In the genomic region with DNA sequence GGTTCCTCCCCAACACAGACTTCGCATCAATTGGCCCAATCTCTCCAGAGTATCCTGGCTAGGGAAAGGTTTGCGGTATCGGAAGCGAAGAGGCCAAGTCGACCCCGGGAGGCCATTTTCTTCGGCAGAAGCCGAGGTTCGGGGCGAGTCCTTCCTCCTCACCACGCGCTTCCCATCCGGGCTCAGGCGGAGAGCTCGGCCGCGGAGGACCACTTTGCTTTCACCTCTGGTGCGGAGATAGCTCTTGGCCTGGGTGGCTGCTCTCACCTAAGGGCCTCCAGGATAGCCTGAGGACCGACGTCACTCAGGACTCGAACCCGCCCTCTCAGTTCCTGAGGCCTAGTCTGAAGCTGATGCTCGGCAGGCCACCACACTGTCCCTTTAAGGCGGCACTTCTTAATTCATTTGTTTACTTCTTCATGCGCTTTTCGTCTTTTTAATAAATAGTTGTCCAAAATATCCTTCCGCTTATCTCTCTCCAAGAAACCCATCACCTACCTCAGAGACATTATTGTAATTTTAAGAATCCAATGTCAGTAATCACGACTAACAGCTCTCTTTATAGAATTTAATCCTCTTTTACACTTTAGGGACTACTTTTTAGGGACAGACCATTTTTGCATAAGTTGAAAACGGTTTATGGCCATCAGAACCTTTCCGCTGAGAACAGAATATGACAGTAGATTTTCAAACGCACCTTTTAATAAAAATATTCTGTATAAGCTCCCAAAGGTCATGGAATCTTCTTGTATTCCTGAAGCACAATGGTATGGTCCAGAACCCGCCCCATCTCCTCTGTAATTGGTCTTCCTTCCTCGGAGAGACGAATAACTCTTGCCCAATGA, we compare ENCODE assay signal across 8 mouse cellular contexts. TPM values are rescaled to one million over a fixed set of nuclear protein-coding genes. Genes with fewer than 3 reads are reported as not detected.
DNase-seq lines count a peak whose midpoint lies in the region; ATAC-seq and TF ChIP-seq lines count a peak whose summit lies in the region.

No protein-coding gene starts in this region.

- under 1% methylated on average over 34 of the region's 34 CpGs for WGBS in forebrain, embryonic 14.5 days
- WGBS in lung, embryonic 14.5 days, result under 1% methylated on average over 34 of the region's 34 CpGs

- peak; percentile 73 for ATAC-seq in forebrain, embryonic 14.5 days
- peak; percentile 75 for ATAC-seq in lung, embryonic 14.5 days (ENCODE audit: insufficient read depth)

- H3K4me2 ChIP-seq in forebrain, embryonic 14.5 days (ENCODE audit: low read length), result peak overlapping the region; percentile 63
- peak overlapping the region; percentile 96 for H3K4me2 ChIP-seq in lung, embryonic 14.5 days

- H3K4me3 ChIP-seq in forebrain, embryonic 14.5 days (ENCODE audit: low read depth, low read length), result peak overlapping the region; percentile 54
- peak overlapping the region; percentile 68 for H3K4me3 ChIP-seq in lung, embryonic 14.5 days (ENCODE audit: low read depth, low read length)

- TF ChIP-seq CTCF in lung, embryonic 14.5 days (IDR thresholded peaks at IDR 0.05; ENCODE audit: low read depth), result no peak

- DNase-seq in ES-CJ7 (ENCODE audit: low read depth, low spot score), result peak; percentile 92
- DNase-seq in cerebellum, adult 11 months, result peak; percentile 85
- DNase-seq in forebrain, embryonic 14.5 days (ENCODE audit: low spot score), result peak; percentile 94
- peak; percentile 81 to 82 for DNase-seq in heart, postnatal 14 days
- DNase-seq in layer of hippocampus, adult 18-20 months (ENCODE audit: low spot score in 2 of 2), result peak; percentile 80 to 85
- peak; percentile 91 for DNase-seq in lung, embryonic 14.5 days
- DNase-seq in ovary, adult 18-20 months (ENCODE audit: low spot score), result peak; percentile 84
- DNase-seq in thymus, postnatal 0 days (ENCODE audit: low spot score), result peak; percentile 82

- peak overlapping the region; percentile 88 for H3K27ac ChIP-seq in forebrain, embryonic 14.5 days (ENCODE audit: low read depth, low read length)
- peak overlapping the region; percentile 94 for H3K27ac ChIP-seq in lung, embryonic 14.5 days (ENCODE audit: low read depth)

- peak overlapping the region; percentile 73 for H3K9ac ChIP-seq in forebrain, embryonic 14.5 days (ENCODE audit: low read length)
- H3K9ac ChIP-seq in lung, embryonic 14.5 days, result peak overlapping the region; percentile 83

- H3K4me1 ChIP-seq in forebrain, embryonic 14.5 days (ENCODE audit: control insufficient read depth, insufficient read depth, low read length), result peaks cover 29% of the 10 kb centered on the region
- H3K4me1 ChIP-seq in lung, embryonic 14.5 days (ENCODE audit: insufficient read depth), result peaks cover 17% of the 10 kb centered on the region

- intact Hi-C loops in heart, postnatal 14 days (cut with DNase I), result no loop called here

- H3K27me3 ChIP-seq in forebrain, embryonic 14.5 days (replicated peaks; ENCODE audit: control insufficient read depth, insufficient read depth, low read length), result peaks cover 22% of the 10 kb centered on the region
- H3K27me3 ChIP-seq in lung, embryonic 14.5 days (ENCODE audit: insufficient read depth, low read length), result no peaks in the 10 kb centered on the region

- no peaks in the 10 kb centered on the region for H3K36me3 ChIP-seq in forebrain, embryonic 14.5 days (ENCODE audit: control insufficient read depth, insufficient read depth, low read length)
- no peaks in the 10 kb centered on the region; the same call in 1 of the 2 replicates for H3K36me3 ChIP-seq in lung, embryonic 14.5 days (ENCODE audit: insufficient read depth)

- no peaks in the 10 kb centered on the region for H3K9me3 ChIP-seq in forebrain, embryonic 14.5 days (replicated peaks; ENCODE audit: control insufficient read depth, low read length)
- H3K9me3 ChIP-seq in lung, embryonic 14.5 days (ENCODE audit: low read depth, low read length), result no peaks in the 10 kb centered on the region

RNA-seq across cellular contexts. Expression of a gene that starts 0.6 kb away (rescaled TPM):
- 4.8 and 5.4 TPM in 2 replicates for polyA plus RNA-seq in forebrain, embryonic 14.5 days (2014; fragmentation: Nextera tagmentation; extraction: Ambion mirVana)
- total RNA-seq in heart, postnatal 14 days (2021), result 10 to 100 TPM; 18.5 to 20.4 TPM
- total RNA-seq in layer of hippocampus, adult 18-20 months (2021), result 10 to 100 TPM; 53.7 to 57.3 TPM
- polyA plus RNA-seq in lung, embryonic 14.5 days (2014; fragmentation: Nextera tagmentation; extraction: Ambion mirVana), result 5.3 and 5.8 TPM in 2 replicates
- 4.9 and 5.9 TPM in 2 replicates for polyA plus RNA-seq in thymus, postnatal 0 days (2015; fragmentation: Nextera tagmentation; extraction: Ambion mirVana)

RNA-seq across cellular contexts. Expression of a gene that starts 13.9 kb away (rescaled TPM):
- polyA plus RNA-seq in forebrain, embryonic 14.5 days (2014; fragmentation: Nextera tagmentation; extraction: Ambion mirVana), result 10.4 and 11.8 TPM in 2 replicates
- total RNA-seq in heart, postnatal 14 days (2021), result 10 to 100 TPM; 30.5 to 34.5 TPM
- total RNA-seq in layer of hippocampus, adult 18-20 months (2021), result 10 to 100 TPM; 75.1 to 90.2 TPM
- polyA plus RNA-seq in lung, embryonic 14.5 days (2014; fragmentation: Nextera tagmentation; extraction: Ambion mirVana), result 11.0 and 14.4 TPM in 2 replicates
- 22.0 and 23.5 TPM in 2 replicates for polyA plus RNA-seq in thymus, postnatal 0 days (2015; fragmentation: Nextera tagmentation; extraction: Ambion mirVana)

RNA-seq across cellular contexts. Expression of a gene that starts 13.9 kb away (rescaled TPM):
- 1.1 and 1.4 TPM in 2 replicates for polyA plus RNA-seq in forebrain, embryonic 14.5 days (2014; fragmentation: Nextera tagmentation; extraction: Ambion mirVana)
- 10 to 100 TPM; 19.4 to 20.9 TPM for total RNA-seq in heart, postnatal 14 days (2021)
- total RNA-seq in layer of hippocampus, adult 18-20 months (2021), result 10 to 100 TPM; 11.0 TPM
- 1.0 and 2.5 TPM in 2 replicates for polyA plus RNA-seq in lung, embryonic 14.5 days (2014; fragmentation: Nextera tagmentation; extraction: Ambion mirVana)
- 1.2 and 1.3 TPM in 2 replicates for polyA plus RNA-seq in thymus, postnatal 0 days (2015; fragmentation: Nextera tagmentation; extraction: Ambion mirVana)

RNA-seq across cellular contexts. Expression of a gene that starts 16.8 kb away (rescaled TPM):
- polyA plus RNA-seq in forebrain, embryonic 14.5 days (2014; fragmentation: Nextera tagmentation; extraction: Ambion mirVana), result 9.6 and 13.4 TPM in 2 replicates
- 1 to 10 TPM; 1.8 to 3.3 TPM for total RNA-seq in heart, postnatal 14 days (2021)
- total RNA-seq in layer of hippocampus, adult 18-20 months (2021), result 10 to 100 TPM; 11.2 to 12.5 TPM
- polyA plus RNA-seq in lung, embryonic 14.5 days (2014; fragmentation: Nextera tagmentation; extraction: Ambion mirVana), result 9.3 and 9.5 TPM in 2 replicates
- polyA plus RNA-seq in thymus, postnatal 0 days (2015; fragmentation: Nextera tagmentation; extraction: Ambion mirVana), result 6.9 and 8.9 TPM in 2 replicates

RNA-seq across cellular contexts. Expression of a gene that starts 55.5 kb away (rescaled TPM):
- 1.2 and 3.2 TPM in 2 replicates for polyA plus RNA-seq in forebrain, embryonic 14.5 days (2014; fragmentation: Nextera tagmentation; extraction: Ambion mirVana)
- 10 to 100 TPM; 16.8 to 21.6 TPM for total RNA-seq in heart, postnatal 14 days (2021)
- 100 to 1,000 TPM; 132 to 148 TPM for total RNA-seq in layer of hippocampus, adult 18-20 months (2021)
- polyA plus RNA-seq in lung, embryonic 14.5 days (2014; fragmentation: Nextera tagmentation; extraction: Ambion mirVana), result 2.5 and 2.8 TPM in 2 replicates
- polyA plus RNA-seq in thymus, postnatal 0 days (2015; fragmentation: Nextera tagmentation; extraction: Ambion mirVana), result 56.9 and 59.8 TPM in 2 replicates

Comparison
In these comparisons a context has a peak if more than half of its experiments do, and no peak if none do; other contexts are left out.
1. Peak in every context shown above with its lines: DNase-seq, ATAC-seq, H3K4me3 ChIP-seq and H3K27ac ChIP-seq.